Mouse (Mus musculus): Measurements from ENCODE around the gene Surf6.

GRCm38 (mm10) chr2:26906431-26906830, 3.8 kb upstream of the Surf6 start:
- no peak for TF ChIP-seq POLR2A (IDR thresholded peaks at IDR 0.05; ENCODE audit: low read depth, low read length)
- TF ChIP-seq CTCF (IDR thresholded peaks at IDR 0.05; ENCODE audit: extremely low read depth, insufficient read length, insufficient replicate concordance, low read depth, low read length) = no peak

All from small intestine, adult 2 months (tissue).